Mouse (Mus musculus) spleen, postnatal 10 days (tissue): Measurements from ENCODE around the gene Cerk.

Source experiments
- DNase-seq, 2 experiments: peaks; one replicate each; pipeline ENCODE4 v3.0.0; 2021 to 2022; ENCODE audit warnings: low spot score in 2 of 2

Gene Cerk

GRCm38 (mm10) chr15:86206385-86206784 is 20.4 kb upstream of the Cerk start:
- no peak for DNase-seq

GRCm38 (mm10) chr15:86205300-86205699 is 19.4 kb upstream of the Cerk start:
- peak; percentile 67 to 85 for DNase-seq

DNA sequence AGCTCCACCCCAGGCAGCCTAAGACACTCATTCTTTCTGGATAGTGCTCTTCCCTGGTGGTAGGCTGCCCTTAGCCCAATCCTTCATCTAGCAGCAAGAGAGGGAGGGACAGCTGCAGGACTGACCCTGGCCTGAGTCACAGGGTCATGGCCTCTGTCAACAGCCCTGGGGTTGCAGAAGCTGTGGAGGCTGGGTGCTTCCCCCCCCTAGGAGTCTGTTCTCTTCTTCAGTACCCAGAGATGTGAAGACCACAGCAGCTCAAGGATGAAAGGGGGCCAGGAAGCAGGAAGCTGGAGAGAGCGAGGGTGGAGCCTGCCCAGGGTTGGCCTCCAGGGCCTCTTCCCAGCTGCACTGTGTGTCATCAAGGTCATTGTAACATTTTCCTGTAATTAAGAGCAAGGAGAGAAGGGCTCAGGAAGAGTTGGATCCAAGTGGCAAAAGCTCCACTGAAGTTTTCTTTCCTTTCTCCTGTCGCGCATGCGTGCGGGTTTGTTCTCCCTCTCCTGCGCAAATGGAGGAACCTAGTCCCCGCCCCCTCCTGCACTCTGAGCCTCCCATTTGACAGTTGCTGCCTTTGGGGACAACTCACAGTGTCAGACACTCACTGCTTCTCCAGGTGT is 18.1 kb upstream of the Cerk start:
- peak in 1 of 2 experiments; percentile 75 for DNase-seq

GRCm38 (mm10) chr15:86203292-86203793 is 17.4 kb upstream of the Cerk start:
- DNase-seq = no peak

DNA sequence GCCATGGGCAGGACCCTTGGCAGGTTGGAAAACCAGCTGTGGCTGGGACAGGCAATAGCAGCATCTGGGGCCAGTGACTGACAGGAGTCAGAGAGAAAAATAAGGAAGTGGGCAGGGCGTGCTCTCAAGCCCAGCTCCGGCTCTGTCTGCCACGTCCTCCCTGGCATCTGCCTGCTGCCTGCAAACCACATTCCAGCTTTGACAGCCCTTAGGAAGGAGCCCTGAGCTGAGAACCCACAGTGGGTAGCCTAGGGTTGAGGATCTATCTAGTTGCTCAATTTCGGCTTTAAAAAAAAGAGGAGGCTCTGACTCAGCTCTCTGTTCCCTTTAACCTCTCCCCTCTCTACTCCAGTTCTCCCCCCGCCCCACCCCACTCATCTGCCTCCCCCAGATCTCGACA is 16.7 kb upstream of the Cerk start:
- peak in 1 of 2 experiments; percentile 65 for DNase-seq

DNA sequence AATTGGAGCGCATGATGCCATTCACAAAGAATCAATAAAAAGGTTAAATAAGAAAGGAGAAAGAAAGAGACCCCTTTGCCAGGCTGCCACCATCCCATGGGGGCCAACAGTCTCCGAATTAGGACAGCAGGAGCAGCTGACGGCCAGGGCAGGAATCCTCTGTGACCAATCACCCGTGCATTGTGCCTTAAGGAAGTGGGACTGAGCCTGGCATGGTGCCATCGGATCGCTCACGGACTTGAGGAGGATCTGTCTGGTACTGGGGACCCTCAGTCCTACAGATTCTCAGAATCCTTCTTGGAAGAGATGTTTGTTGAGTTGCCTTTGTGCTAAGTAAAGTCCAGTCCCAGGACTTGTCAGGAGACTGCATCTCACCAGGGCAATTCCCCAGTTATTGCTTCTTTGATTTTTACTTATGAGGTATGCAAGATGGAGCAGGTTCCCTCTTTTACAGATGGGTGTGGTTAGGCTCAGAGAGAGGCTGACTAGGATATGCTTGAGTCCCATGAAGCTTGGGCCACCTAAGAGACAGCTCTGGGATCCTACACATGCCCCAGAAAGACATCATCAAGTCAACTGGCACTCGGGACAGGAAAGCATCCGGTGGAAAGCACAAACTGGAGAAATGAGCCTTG is 15.9 kb upstream of the Cerk start:
- DNase-seq = no peak

DNA sequence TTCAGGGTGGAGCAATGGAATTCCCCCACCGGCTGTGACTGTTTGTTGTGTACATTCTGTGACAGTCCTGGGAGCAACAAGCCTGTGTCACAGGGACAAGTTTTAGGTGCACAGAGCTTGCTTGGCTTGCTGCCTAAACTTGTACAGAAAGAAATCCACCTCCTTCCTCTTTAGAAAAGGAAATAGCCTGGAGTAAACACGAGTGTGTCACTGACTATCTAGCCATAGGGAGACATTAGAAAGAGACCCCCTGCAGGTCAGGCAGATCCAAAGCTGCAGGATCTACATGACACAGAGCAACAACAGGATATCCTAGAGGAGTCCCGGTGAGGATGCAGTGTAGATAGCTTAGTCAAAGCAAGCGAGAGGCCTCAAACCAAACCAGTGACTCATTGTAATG is 15.2 kb upstream of the Cerk start:
- DNase-seq = no peak

GRCm38 (mm10) chr15:86200169-86200568 is 14.2 kb upstream of the Cerk start:
- no peak for DNase-seq

- DNase-seq = no peak
Measured at GRCm38 (mm10) chr15:86199482-86199881, 13.5 kb upstream of the Cerk start.

DNA sequence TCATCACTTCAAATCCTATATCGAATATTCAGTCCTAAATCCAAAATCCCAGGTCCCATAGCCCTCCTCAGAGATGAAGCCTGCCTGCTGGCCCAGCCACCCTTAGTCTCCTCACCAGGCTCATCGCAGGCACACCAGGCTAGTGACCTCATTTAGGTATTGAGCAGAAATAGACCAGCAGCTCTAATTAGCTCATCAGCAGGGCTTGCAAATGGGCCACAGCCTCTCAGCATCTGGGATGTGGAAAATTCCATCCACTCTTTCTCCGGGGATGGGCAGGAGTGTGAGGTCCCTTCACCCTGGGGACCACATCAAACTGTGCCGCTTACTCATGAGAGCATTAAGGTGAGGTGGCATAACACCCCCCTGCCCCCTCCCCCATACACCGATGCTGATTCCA is 13.1 kb upstream of the Cerk start:
- no peak for DNase-seq

DNA sequence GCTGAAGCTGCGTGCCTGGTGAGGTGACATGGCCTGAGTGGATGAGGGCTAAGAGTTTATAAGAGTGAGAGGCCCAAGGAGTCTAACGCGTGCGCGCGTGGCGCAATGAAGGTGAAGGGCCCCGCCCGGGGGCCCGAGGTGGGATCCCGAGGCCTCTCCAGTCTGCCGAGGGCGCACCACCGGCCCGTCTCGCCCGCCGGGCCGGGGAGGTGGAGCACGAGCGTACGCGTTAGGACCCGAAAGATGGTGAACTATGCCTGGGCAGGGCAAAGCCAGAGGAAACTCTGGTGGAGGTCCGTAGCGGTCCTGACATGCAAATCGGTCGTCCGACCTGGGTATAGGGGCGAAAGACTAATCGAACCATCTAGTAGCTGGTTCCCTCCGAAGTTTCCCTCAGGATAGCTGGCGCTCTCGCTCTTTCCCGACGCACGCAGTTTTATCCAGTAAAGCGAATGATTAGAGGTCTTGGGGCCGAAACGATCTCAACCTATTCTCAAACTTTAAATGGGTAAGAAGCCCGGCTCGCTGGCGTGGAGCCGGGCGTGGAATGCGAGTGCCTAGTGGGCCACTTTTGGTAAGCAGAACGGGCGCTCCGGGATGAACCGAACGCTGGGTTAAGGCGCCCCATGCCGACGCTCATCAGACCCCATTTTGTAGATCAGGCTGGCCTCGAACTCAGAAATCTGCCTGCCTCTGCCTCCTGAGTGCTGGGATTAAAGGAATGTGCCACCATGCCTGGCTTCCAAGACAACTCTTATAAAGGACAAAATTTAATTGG is 8.9 kb upstream of the Cerk start:
- DNase-seq = peak in 1 of 2 experiments; percentile 61

DNA sequence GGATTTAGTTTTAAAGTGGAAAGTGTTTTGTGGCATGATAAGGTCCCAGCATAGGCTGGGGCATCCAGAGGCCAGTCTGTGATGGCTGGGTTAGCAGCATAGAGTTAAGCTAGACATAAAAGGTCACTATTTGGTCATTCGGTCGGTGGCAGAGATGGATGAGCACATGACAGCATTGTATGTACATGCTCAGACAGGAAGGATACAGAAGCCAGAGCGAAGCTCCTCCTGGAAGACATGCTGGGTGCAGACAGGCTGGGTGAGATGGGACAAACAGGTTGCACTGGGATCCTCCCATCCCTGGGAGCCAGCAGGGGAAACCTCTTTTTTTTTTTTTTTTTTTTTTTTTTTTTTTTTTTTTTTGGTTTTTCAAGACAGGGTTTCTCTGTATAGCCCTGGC is 6.0 kb upstream of the Cerk start:
- DNase-seq = no peak

DNA sequence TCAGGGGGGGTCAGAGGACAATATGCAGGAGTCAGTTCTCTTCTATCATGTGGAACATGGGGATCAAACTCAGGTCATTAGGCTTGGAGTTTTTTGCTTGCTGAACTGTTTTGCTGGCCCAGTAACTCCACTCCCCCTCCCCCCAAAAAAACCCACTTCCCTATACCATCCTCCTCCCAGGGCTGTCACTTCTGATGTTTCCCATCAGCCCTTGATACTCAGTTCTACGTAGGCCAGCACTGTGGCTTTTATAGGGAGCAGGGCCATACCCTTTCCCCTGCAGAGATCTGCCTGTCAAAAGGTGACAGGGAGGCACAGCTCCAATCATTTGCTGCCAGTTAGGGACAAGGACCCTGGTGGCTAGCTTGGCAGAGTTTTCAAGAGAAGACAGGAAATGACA is 5.6 kb upstream of the Cerk start:
- no peak for DNase-seq

GRCm38 (mm10) chr15:86190387-86190786 is 4.4 kb upstream of the Cerk start:
- no peak for DNase-seq

DNA sequence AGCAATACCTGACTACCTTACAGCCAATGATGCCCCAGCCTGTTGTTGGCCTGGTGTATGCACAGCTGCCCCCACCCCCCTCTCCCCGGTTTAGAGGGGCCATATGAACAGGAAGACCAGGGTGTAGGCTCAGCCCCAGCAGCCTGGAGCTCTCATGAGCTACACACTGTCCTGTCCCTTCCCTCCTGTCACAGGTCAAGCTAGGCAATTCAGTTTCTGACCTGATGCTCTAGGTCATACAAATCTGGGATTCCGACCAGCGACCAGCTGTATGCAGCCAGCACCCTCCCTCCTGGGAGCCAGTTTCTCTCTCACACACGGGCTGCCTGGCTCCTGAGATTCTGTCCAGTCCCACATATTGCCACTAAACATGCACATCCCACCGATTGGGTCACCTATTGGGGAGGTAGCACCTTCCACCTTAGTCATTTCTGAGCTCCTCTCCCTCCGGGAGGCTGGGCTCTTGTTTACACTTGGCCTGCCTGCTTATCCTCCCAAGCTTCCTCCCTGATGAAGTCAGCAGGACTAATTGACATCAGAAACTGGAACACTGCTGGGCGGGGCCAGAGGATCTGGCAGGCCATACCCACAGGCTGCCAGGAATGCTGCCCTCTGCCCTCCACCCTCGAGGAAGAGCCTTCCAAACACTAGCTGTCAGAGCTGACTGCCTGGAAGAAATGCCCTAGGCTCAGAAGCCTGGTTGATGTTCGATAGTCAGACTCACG is 3.0 kb upstream of the Cerk start:
- DNase-seq = no peak

DNA sequence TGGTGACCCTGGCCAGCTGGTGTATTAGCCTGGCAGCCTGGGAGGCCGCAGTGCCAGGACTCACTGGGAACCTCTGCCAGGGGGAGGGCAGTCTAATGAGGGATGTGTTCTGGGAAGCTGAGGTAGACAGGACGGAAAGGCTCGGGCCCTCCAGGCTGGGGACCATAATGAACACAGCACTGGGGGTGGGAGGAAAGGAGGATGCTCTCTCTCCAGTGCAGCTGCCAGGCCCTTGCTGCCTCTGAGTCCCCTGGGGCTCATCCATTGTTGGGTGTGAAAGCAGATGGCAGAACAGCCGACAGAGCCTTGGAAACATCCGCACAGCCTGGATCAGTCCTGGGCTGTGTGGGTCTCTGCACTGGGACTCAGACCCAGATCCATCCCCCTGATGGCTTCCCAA is 2.2 kb upstream of the Cerk start:
- DNase-seq = no peak

DNA sequence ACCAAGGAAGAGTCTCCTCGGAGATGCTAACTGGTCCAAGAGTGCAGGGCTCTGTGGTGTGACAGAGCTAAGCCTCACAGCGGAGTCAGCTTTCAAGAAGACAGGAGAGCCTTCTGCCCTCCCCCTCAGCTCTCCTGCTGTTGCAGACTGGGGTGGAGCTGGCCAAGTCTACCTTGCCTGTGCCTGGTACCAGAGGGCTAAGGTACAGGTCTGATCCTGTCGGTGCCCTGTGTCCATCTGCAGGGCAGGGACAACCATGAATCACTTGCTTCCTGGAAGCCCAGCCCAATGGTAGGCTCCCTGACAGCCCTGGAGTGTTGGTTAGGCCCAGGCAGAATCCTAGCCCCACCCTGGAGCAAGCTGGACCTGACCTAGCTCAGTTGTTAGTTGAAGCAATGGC is 745 bp upstream of the Cerk start:
- DNase-seq = no peak

- DNase-seq = peak in 1 of 2 experiments; percentile 54
Measured at GRCm38 (mm10) chr15:86184851-86185688, 871 bp downstream of the Cerk start.

DNA sequence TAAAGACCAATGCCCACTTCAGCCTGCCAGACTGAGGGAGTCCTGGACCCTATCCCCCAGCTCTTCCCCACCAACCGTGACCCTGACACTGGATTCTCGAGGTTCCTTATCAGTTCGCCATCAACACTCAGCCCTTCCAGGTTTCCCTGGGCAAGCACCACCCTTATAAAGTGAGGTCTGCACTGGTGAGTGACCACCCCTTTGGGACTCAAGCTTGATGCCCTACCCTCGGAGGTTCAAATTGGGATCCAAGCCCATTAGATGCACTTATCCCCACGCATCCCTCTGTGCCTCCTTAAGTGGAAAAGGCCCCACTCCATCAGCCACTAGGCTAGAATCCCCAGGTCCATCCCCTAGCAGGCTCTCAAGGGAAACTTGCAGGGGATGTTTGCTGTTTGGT is 1.9 kb downstream of the Cerk start:
- no peak for DNase-seq

DNA sequence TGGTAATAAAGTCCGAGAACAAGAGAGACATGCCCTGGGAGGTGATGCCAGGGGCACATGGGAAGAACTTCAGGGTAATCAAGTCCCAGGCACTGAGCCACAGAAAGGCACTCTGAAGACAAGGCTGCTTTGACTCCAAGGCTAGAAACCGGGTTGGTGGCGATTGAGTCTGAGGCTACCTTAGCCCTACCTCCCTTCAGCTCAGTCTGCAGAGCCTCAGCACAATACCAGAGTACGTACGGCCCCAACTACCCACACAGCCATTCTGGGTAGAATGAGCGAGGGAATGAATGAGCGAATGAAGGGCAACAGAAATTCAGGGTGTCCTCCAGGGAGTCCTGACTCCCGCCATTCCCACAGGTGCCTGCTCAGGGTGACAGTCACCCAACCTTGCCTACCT is 2.5 kb downstream of the Cerk start:
- DNase-seq = no peak

DNA sequence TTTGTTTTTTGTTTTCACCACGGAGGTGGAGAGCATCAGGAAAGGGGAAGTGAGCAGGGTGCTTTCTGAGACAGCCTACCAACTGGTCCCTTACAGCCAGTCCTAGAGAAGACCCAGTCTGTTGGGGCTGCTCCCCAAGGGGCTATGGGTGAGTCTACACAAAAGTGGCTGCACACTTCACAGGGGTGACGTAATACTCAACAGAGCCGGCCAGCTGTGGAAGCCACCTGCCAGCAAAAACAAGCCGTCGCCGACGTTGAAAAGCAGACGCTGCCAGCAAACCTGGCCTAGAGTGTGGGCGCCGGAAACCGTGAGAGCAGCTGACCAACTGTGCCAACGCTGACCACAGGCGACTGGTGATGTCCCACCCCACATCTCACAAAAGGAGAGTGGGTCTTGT is 3.3 kb downstream of the Cerk start:
- peak in 1 of 2 experiments; percentile 81 for DNase-seq
